Mouse (Mus musculus): ENCODE results near the gene Gphn. TPM values are rescaled to one million over a fixed set of nuclear protein-coding genes. Genes with fewer than 3 reads are reported as not detected.

Gphn gene
- polyA plus RNA-seq, 1 experiment from 2014 or later: 16.8 TPM

GRCm38 (mm10) chr12:78631816-78632215, 405.6 kb downstream of the Gphn start:
- H3K79me2 ChIP-seq (ENCODE audit: inconsistent target): no peaks in the 10 kb centered on the region
- whole genome bisulfite sequencing (ENCODE audit: missing documents): 18% methylated on average over 2 of the region's 2 CpGs
- H3K36me3 ChIP-seq (ENCODE audit: inconsistent target): no peaks in the 10 kb centered on the region
- H3K4me3 ChIP-seq (ENCODE audit: inconsistent target): no peak overlapping the region
- no peak overlapping the region for H3K27ac ChIP-seq

- no peak overlapping the region for H3K4me3 ChIP-seq (ENCODE audit: inconsistent target)
- 89% methylated on average over 1 of the region's 1 CpGs for WGBS (ENCODE audit: missing documents)
- no peaks in the 10 kb centered on the region for H3K79me2 ChIP-seq (ENCODE audit: inconsistent target)
- H3K27ac ChIP-seq: no peak overlapping the region
- no peaks in the 10 kb centered on the region for H3K36me3 ChIP-seq (ENCODE audit: inconsistent target)
Observed at GRCm38 (mm10) chr12:78639466-78639865, 413.3 kb downstream of the Gphn start.

- Histone ChIP-seq H3K79me2 (ENCODE audit: inconsistent target) (no peaks in the 10 kb centered on the region), H3K4me3 (ENCODE audit: inconsistent target) (no peak overlapping the region), H3K36me3 (ENCODE audit: inconsistent target) (no peaks in the 10 kb centered on the region), H3K27ac (no peak overlapping the region)
- 100% methylated on average over 2 of the region's 2 CpGs for WGBS (ENCODE audit: missing documents)
Observed at GRCm38 (mm10) chr12:78640086-78640485, 413.9 kb downstream of the Gphn start.

GRCm38 (mm10) chr12:78641220-78641619, 415.0 kb downstream of the Gphn start:
- no peak overlapping the region for H3K4me3 ChIP-seq (ENCODE audit: inconsistent target)
- H3K27ac ChIP-seq: no peak overlapping the region
- no peaks in the 10 kb centered on the region for H3K36me3 ChIP-seq (ENCODE audit: inconsistent target)
- H3K79me2 ChIP-seq (ENCODE audit: inconsistent target): no peaks in the 10 kb centered on the region

GRCm38 (mm10) chr12:78643691-78644090, 417.5 kb downstream of the Gphn start:
- 100% methylated on average over 2 of the region's 2 CpGs for WGBS (ENCODE audit: missing documents)
- no peaks in the 10 kb centered on the region for H3K36me3 ChIP-seq (ENCODE audit: inconsistent target)
- H3K79me2 ChIP-seq (ENCODE audit: inconsistent target): no peaks in the 10 kb centered on the region

GRCm38 (mm10) chr12:78645282-78645681, 419.1 kb downstream of the Gphn start:
- Histone ChIP-seq H3K27ac (no peak overlapping the region), H3K4me3 (ENCODE audit: inconsistent target) (no peak overlapping the region), H3K79me2 (ENCODE audit: inconsistent target) (no peaks in the 10 kb centered on the region), H3K36me3 (ENCODE audit: inconsistent target) (no peaks in the 10 kb centered on the region)
- 85% methylated on average over 1 of the region's 1 CpGs for WGBS (ENCODE audit: missing documents)

More at GRCm38 (mm10) chr12:78643691-78644090, 417.5 kb downstream of the Gphn start:
- Histone ChIP-seq H3K27ac (no peak overlapping the region), H3K4me3 (ENCODE audit: inconsistent target) (no peak overlapping the region)

- H3K79me2 ChIP-seq (ENCODE audit: inconsistent target): no peaks in the 10 kb centered on the region
- no peaks in the 10 kb centered on the region for H3K36me3 ChIP-seq (ENCODE audit: inconsistent target)
- H3K4me3 ChIP-seq (ENCODE audit: inconsistent target): no peak overlapping the region
- 68% methylated on average over 2 of the region's 2 CpGs for WGBS (ENCODE audit: missing documents)
- no peak overlapping the region for H3K27ac ChIP-seq
Observed at GRCm38 (mm10) chr12:78659718-78660304, 433.6 kb downstream of the Gphn start.

- no peak overlapping the region for H3K27ac ChIP-seq
- H3K79me2 ChIP-seq (ENCODE audit: inconsistent target): no peaks in the 10 kb centered on the region
- H3K36me3 ChIP-seq (ENCODE audit: inconsistent target): no peaks in the 10 kb centered on the region
- no peak overlapping the region for H3K4me3 ChIP-seq (ENCODE audit: inconsistent target)
- WGBS (ENCODE audit: missing documents): 89% methylated on average over 5 of the region's 5 CpGs
Observed at GRCm38 (mm10) chr12:78678101-78678806, 452.1 kb downstream of the Gphn start.

GRCm38 (mm10) chr12:78678807-78679189, 452.6 kb downstream of the Gphn start:
- no peaks in the 10 kb centered on the region for H3K36me3 ChIP-seq (ENCODE audit: inconsistent target)
- H3K27ac ChIP-seq: no peak overlapping the region
- 96% methylated on average over 2 of the region's 2 CpGs for WGBS (ENCODE audit: missing documents)
- no peak overlapping the region for H3K4me3 ChIP-seq (ENCODE audit: inconsistent target)
- H3K79me2 ChIP-seq (ENCODE audit: inconsistent target): no peaks in the 10 kb centered on the region

- H3K79me2 ChIP-seq (ENCODE audit: inconsistent target): no peaks in the 10 kb centered on the region
- H3K27ac ChIP-seq: no peak overlapping the region
- no peak overlapping the region for H3K4me3 ChIP-seq (ENCODE audit: inconsistent target)
- H3K36me3 ChIP-seq (ENCODE audit: inconsistent target): no peaks in the 10 kb centered on the region
- WGBS (ENCODE audit: missing documents): 84% methylated on average over 2 of the region's 2 CpGs
Observed at GRCm38 (mm10) chr12:78681048-78681447, 454.9 kb downstream of the Gphn start.

- Histone ChIP-seq H3K79me2 (ENCODE audit: inconsistent target) (no peaks in the 10 kb centered on the region), H3K36me3 (ENCODE audit: inconsistent target) (no peaks in the 10 kb centered on the region), H3K4me3 (ENCODE audit: inconsistent target) (no peak overlapping the region), H3K27ac (no peak overlapping the region)
- WGBS (ENCODE audit: missing documents): 84% methylated on average over 4 of the region's 4 CpGs
Observed at GRCm38 (mm10) chr12:78682279-78682678, 456.1 kb downstream of the Gphn start.

GRCm38 (mm10) chr12:78685669-78686215, 459.6 kb downstream of the Gphn start:
- WGBS (ENCODE audit: missing documents): 56% methylated on average over 1 of the region's 1 CpGs
- Histone ChIP-seq H3K27ac (no peak overlapping the region), H3K79me2 (ENCODE audit: inconsistent target) (no peaks in the 10 kb centered on the region), H3K36me3 (ENCODE audit: inconsistent target) (no peaks in the 10 kb centered on the region), H3K4me3 (ENCODE audit: inconsistent target) (no peak overlapping the region)

- 90% methylated on average over 5 of the region's 5 CpGs for WGBS (ENCODE audit: missing documents)
- Histone ChIP-seq H3K36me3 (ENCODE audit: inconsistent target) (no peaks in the 10 kb centered on the region), H3K27ac (no peak overlapping the region), H3K79me2 (ENCODE audit: inconsistent target) (no peaks in the 10 kb centered on the region), H3K4me3 (ENCODE audit: inconsistent target) (no peak overlapping the region)
Observed at GRCm38 (mm10) chr12:78688876-78689275, 462.7 kb downstream of the Gphn start.

- Histone ChIP-seq H3K4me3 (ENCODE audit: inconsistent target) (no peak within 1 kb of the TSS), H3K36me3 (ENCODE audit: inconsistent target) (no peaks in the 10 kb centered on the region), H3K79me2 (ENCODE audit: inconsistent target) (no peaks in the 10 kb centered on the region), H3K27ac (no peak within 1 kb of the TSS)
- WGBS (ENCODE audit: missing documents): 84% methylated on average over 1 of the region's 1 CpGs
Observed at GRCm38 (mm10) chr12:78691325-78691724, 465.1 kb downstream of the Gphn start, which contains the start of gene Fam71d. Fam71d (plus strand) TSS chr12:78691535.

- Histone ChIP-seq H3K36me3 (ENCODE audit: inconsistent target) (no peaks in the 10 kb centered on the region), H3K4me3 (ENCODE audit: inconsistent target) (no peak overlapping the region), H3K27ac (no peak overlapping the region), H3K79me2 (ENCODE audit: inconsistent target) (no peaks in the 10 kb centered on the region)
- 96% methylated on average over 2 of the region's 2 CpGs for WGBS (ENCODE audit: missing documents)
Observed at GRCm38 (mm10) chr12:78693281-78693680, 467.1 kb downstream of the Gphn start.
